Mouse (Mus musculus) liver (tissue): Measurements from ENCODE around the gene Gm3415.
"Not testable (repeated sequence)": the region's sequence is repeated elsewhere in the genome, so short reads cannot be mapped to it uniquely, and the experiment has no call there.

Source experiments
- DNase-seq: peaks from one replicate; pipeline ENCODE4 v3.0.0-alpha.2; 2020; ENCODE audit warnings: mixed read lengths

The Gm3415 gene

DNA sequence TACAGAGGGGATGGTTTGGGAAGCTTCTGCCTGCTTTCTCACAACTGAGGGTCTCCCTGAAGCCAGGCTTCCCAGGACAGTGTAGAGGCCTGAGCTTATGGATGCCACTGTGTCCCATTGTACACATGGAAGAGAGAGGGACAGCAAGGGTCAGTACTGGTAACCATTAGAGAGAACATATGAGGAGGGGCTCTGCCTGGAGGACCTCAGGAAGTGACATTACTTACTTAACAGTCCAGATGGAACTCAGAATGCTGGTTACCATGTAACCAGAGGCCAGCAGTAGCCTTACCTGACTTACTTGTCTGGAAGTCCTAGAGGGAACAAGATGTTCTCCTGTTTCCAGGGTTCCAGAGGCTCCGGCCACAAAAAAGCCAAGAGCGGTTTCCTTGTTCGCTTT lies at the start of gene Gm3415:
Gene Gm3415 (plus strand): TSS at position 301 of the 400 bp plus-strand sequence.
- DNase-seq: not testable (repeated sequence)

DNA sequence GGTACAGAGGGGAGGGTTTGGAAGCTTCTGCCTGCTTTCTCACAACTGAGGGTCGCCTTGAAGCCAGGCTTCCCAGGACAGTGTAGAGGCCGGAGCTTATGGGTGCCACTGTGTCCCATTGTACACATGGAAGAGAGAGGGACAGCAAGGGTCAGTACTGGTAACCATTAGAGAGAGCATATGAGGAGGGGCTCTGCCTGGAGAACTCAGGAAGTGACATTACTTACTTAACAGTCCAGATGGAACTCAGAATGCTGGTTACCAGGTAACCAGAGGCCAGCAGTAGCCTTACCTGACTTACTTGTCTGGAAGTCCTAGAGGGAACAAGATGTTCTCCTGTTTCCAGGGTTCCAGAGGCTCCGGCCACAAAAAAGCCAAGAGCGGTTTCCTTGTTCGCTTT lies 42.1 kb upstream of the Gm3415 start, which contains the start of gene Gm3402:
Gene Gm3402 (plus strand): TSS at position 301 of the 400 bp plus-strand sequence.
- DNase-seq: not testable (repeated sequence)

DNA sequence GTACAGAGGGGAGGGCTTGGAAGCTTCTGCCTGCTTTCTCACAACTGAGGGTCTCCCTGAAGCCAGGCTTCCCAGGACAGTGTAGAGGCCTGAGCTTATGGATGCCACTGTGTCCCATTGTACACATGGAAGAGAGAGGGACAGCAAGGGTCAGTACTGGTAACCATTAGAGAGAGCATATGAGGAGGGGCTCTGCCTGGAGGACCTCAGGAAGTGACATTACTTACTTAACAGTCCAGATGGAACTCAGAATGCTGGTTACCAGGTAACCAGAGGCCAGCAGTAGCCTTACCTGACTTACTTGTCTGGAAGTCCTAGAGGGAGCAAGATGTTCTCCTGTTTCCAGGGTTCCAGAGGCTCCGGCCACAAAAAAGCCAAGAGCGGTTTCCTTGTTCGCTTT lies 30.4 kb upstream of the Gm3415 start, which contains the start of gene Gm3404:
Gene Gm3404 (plus strand): TSS at position 301 of the 400 bp plus-strand sequence.
- not testable (repeated sequence) for DNase-seq

DNA sequence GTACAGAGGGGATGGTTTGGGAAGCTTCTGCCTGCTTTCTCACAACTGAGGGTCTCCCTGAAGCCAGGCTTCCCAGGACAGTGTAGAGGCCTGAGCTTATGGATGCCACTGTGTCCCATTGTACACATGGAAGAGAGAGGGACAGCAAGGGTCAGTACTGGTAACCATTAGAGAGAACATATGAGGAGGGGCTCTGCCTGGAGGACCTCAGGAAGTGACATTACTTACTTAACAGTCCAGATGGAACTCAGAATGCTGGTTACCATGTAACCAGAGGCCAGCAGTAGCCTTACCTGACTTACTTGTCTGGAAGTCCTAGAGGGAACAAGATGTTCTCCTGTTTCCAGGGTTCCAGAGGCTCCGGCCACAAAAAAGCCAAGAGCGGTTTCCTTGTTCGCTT lies 18.6 kb upstream of the Gm3415 start, which contains the start of gene Gm3409:
Gene Gm3409 (plus strand): TSS at position 301 of the 400 bp plus-strand sequence.
- DNase-seq: not testable (repeated sequence)

DNA sequence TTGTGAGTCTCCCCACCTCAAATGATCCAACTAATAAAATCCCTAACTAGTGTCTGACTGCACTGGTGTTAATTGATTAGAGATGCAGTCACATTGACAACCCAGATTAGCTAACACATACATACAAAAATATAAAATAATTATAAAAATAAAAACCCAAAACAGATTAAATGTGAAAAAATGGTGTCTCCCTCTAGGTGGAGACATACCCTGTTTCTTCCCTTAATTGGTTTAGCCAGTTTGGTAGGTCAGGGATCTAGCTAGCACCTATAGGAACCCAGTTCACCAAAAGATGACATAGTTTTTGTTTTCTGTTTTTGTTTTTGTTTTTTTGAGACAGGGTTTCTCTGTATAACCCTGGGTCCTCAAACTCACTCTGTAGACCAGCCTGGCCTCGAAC lies 8.3 kb downstream of the Gm3415 start:
- no peak for DNase-seq

DNA sequence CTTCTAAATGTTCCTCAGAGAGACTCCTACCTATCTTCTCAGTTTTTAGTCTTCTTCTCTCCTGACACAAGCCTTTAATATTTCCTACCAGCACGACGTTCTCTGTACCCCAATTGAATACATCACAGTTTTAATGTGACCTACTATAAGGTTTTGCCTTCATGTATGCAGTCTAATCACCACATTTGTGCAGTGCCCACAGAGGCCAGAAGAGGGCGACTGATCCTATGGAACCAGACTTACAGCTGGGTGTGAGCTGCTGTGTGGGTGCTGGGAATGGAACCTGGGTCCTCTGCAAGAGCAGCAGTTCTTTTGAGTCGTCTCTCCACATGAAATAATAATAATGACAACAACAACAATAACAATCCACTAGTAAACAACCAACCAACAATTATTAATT lies 11.1 kb downstream of the Gm3415 start:
- DNase-seq: no peak

DNA sequence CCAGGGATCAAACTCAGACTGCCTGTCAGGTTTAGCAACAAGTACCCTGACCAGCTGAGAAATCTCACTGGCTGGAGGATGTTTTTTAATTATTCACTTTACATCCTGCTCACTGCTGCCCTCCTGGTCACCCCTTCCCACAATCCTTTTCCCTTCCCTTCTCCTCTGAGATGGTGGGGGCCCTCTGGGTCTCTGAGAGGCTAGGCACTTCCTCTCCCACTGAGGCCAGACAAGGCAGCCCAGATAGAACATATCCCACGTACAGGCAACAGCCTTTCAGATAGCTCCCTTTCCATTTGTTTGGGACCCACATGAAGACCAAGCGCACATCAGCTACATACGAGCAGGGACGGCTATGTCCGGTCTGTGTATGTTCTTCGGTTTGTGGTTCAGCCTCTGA lies 14.2 kb downstream of the Gm3415 start:
- DNase-seq: not testable (repeated sequence)

DNA sequence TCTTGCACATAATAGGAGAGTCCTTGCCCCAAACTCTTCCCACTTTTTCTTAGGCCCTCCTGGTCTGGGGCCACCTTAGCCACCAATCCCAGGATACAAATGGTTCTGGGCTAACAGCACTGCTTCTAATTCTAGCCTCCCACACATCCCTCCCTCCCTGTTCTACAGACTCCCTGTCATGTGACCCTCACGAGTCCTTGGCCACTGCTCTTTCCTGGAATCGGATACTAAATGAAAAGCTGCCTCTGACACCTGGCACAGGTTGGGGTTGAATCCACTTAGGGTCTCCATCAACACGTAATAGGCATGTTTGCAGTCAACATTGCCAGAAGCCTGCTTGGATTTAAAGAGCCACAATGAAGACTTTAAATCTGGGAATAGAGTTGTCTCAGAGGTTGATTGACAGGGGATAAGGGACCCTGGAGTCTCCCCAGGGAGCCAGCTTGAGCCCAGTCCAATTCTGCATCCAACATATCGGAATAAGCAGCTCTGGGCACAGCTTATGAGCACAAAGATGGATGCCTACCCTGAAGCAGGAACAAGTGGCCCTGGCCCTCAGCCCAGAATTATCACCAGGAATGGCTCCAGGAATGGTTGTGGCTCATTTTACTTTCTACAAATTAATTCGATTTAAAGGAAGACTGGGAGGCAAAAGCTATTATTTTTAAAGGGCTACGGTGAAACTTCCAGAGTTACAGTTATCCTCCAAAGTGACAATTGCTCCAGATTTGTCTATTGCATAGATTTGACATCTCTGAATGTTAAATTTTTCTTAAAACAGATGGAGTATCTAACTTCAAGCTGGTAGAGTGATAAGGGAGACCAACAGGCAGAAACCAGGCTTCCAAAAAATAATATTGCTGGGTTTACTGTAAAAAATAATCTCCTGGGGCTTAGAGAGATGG lies 16.1 kb downstream of the Gm3415 start:
- not testable (repeated sequence) for DNase-seq

DNA sequence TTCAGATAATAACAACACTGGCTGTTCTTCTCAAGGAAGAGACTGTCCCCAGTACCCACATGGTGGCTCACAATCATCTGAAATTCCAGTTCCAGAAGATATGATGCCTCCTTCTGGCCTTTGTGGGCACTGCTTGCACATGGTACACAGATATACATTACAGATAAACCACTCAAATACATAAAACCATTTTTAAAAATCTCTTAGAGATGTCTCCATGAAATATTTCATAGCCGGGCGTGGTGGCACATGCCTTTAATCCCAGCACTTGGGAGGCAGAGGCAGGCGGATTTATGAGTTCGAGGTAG lies 16.8 kb downstream of the Gm3415 start:
- DNase-seq: not testable (repeated sequence)

DNA sequence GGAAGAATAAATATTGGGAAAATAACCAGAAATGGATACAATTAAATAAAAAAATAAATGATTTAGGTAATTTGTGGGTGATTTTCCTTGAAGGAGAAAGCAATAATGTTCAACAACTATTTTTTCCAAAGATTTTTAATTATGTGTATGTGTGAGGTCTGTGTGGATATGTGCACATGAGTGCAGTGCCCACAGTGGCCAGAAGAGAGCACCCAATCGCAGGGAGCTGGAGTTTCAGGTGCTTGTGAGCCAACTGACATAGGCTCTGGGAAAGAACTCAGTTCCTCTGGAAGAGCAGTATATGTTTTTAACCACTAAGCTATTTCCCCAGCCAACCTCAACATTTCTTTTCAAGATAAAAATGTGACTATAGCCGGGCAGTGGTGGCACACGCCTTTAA lies 20.7 kb downstream of the Gm3415 start:
- DNase-seq: no peak

DNA sequence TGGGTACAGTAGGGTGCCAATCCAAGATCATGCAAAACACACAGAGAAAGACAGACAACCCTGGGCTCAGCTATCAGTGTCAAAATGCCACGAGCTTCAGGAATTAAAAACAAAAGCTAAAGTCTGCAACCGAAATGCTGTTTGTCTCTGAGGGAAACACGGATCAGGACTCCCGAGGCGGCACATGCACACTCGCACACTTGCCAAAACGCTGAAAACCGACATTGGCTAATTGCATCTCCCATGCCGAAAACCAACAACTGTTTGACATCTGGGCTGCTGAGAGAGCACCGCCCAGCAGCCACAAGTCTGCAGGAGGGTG lies 28.2 kb downstream of the Gm3415 start:
- DNase-seq: no peak

DNA sequence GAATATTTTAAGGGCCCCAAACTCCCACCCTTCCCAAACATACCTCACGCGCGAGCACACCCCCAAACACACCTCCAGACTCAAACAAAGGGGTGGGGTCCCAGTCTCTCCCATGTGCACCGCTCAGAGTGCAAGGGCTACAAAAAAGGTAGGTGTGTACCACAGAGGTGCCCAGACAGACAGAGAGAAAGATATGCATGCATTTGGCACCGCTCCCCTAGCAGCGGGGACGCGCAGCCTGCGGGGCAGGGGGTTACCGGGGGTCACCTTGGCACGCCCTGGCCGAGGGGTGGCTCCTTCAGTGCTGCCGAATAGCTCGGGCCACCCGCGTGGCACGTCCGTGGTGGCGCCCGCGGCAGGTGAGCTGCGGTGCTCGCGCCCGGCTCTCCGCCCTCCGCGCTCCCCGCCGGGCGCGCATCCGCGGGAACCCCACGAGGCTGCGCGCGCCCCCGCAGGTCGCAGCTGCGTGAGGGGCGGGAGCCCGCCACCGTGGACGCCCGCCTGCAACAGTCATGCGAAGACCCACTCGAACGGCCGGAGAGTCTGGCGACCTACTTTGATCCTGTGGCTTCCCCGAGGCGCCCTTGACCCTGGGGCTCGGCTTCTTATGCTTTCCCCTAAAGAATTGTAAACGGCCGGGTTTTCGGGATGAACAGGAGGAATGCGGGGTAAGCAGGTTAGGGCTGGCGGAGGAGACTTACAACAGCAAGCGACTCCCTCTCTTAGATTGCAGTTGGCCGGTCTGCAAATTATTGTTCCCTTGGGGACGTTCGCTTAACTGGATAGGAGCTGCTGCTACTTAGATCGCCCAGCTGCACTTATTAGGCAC lies 28.8 kb downstream of the Gm3415 start, which contains the start of gene Gpr12:
Gene Gpr12 (minus strand): TSS at position 762 of the 829 bp plus-strand sequence.
- DNase-seq: no peak

DNA sequence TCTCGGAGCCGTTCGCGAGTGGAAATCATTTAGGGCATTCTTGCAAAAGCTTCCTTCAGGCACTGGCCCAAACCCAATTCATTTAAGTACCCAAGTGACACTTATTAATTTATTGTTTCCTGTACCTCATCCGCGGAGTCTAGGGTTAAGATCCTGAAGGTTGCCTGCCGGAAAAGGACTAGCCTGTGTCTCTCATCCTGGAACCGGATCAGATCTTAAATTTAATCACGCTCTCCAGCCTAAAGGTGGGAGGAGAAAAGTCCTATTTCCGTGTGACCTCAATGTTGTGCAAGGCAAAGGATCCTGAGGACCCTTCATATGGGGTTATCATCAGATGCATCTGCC lies 29.3 kb downstream of the Gm3415 start:
- no peak for DNase-seq

DNA sequence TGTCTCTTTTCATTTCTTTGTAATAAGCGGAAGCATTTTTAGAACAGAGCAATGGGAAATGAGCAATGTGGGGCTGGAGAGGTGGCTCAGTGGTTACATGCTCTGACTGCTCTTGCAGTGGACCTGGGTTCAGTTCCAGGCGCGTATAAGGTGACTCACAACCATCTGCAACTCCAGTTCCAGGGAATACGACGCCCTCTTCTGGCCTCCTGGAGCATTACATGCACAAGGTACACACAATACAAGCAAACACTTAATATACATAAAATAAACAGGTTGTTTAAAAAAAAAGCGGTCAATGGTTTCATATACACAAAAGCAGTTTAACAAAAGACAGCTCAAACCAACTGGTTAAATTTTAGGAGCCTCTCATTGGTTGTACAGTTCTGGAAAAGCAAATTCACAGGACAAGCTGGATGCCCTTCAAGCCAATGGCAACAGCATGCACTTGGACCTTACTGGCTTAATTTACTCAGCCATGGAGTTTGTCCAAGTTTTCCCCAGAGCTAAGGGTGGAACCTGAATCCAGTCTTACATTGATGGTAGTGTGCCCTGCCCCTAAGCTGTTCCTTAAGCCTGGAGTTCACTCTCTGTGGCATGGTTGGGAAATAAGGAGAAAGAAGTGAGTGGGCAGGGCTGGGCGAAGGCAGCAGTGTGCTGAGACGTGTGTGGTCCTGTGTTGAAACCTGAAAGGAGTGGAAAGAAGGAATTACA lies 30.6 kb downstream of the Gm3415 start:
- no peak for DNase-seq

DNA sequence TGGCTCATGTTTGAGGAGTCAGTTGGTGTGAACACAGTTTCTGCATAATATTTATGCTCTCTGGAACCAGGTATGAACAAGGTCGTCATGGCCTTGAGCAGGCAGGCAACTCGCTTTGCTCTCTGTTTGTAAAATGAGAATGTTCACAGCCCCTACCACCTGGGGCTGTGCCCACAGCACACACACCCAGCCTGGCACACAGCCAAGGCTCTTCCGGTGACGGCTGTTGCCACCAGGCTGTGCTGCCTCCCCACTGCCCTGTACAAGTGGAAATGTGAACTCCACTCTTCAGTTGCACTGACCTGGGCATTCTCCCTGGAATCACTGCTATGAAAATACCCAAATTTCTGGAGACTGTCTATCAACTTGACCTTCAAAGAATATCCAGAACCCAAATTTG lies 35.1 kb downstream of the Gm3415 start:
- no peak for DNase-seq

DNA sequence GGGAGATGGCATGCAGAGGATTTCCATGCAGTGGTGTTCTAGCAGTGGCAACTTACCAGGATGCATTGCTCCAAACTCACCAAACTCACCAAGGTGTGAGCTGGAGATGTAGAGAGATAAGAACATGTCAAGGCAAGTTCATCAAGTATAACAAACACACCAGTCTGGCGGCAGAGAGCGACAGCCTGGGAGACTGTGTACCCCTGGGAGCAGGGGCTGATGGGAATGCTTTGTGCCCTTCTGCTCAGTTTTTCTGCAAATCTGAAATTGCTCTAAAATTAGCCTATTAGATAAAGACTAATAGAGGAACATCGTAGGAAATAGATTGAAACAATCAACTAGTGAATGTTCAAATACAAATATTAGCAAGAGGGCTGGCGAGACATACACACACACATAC lies 35.7 kb downstream of the Gm3415 start:
- no peak for DNase-seq

DNA sequence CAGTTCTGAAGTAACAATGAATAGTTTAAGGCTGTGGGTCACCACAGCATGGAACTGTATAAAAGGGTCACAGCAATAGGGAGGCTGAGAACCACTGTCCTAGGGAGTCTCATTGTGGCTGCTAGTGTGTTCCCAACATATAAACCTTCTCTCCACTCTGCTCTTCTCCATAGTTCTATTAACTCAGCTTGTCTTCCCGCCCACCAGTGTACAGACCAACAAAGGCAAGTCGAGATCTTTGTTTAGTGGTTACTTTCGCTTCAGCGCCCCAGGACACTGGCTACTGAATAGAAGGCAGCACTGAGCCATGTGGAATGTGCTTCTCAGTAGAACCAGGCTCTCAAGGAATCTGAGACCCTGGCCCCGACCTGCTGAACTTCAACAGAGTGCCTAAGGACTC lies 36.6 kb downstream of the Gm3415 start:
- DNase-seq: no peak

DNA sequence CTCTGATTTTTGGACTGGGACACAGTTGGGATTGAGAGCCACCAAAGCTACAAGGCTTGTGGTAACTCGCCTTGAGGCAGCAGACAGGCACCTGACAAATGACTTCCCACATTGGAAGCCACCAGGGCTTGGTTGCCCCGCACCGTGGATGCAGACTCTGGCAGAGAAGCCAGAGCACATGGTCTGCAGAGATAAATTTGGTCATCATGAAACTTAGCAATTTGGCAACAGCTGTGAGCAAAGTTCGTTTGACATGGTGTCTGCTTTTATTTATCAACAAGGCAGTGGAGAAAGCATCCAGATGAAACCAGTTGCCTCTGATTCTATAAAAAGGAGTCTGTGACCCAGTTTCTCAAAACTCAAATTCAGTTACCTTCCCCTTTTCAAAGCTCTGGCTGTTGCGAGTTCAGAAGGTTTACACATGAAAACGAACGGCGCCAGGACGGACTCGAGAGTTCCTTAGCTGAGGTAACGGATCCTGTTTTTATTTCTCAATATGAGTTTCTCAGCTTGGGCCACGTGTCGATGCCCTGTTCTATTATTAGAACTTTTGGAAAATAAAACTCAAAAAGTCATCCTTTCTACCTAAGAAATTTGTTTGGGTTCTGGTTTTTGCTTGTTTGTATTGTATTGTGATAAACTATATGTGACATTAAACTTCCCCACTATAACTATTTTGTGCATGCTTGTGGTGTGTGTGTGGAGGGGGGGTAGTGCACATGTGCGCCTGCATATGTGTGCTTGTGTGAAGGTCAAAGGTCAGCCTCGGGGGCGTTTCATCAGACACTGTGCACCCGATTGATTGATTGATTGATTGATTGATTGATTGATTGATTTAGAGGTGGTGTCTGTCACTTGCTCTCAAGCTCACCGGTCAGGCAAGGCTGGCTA lies 40.9 kb downstream of the Gm3415 start:
- no peak for DNase-seq

DNA sequence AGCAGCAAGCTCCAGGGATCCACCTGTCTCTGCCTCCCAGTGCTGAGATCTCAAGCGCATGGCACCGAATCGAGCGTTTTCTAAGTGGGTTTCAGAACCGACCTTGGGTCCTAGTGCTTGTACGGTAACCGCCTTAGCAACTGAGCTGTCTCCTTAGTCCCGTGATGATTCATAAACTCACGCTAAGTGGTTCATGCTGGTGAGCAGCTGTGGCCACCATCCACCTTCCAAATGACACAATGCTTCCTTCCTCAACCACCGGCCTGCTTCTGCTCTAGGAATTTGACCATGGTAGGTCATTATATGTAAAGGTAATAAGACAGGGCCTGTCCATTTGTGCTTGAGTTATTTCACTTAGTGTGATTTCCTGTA lies 41.6 kb downstream of the Gm3415 start:
- no peak for DNase-seq

DNA sequence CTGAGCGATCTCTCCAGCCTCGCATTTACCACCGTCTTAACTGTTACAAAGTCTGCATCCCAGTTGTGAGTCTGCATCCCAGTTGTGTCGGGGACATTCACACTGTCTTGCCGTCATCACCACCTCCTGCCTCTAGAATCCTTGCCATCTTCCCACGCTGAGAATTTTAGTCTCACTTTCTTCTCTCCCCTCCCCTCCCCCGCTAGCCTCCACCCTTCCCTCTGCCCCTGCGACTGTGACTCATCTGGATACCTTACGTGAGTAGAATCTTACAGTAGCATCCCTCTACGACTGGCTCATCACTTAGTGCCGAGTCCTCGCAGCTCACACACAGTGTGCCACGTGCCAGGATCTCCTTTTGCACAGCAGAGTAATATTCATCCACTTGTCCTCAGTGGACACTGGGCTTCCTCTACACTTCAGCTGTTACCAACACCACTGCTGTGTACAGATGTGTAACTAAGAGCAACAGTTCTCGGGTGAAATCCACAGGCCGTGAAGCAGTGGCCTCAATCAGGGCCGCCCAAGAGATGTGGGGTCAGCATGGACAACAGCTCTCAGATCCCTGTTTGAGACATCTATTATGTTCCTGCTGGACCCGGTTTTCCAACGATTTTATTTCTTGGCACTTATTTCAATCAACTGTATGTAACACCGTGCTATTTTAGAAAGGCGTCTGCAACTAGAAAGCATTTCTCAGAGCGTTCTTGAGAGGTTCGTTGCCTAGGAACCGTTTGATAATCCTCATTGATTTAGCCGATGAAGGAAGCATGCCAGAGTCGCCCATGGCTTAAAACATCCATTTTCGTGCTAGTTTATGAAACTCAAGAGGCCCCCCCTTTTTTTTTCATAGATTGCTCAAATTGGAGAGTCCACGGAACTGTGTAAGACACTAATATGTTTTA lies 42.5 kb downstream of the Gm3415 start:
- no peak for DNase-seq

DNA sequence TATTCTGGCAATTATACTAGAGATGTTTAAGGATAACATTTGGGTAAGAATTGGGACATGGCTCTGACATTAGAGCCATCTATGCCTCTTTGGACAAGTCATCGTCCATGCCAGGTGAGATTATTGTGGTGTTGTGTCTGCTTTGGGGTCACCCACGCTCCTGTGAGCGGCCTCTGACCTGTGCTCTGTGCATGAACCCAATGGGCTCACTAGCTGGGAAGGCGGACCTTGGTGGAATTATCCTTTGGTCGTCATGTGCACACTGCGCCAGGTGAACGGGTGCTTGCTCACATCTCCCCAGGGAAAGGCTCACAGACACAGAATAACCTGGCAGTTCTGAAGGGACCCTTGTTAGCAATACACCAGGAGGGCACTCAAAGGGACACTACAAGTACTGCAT lies 43.3 kb downstream of the Gm3415 start:
- DNase-seq: not testable (repeated sequence)
